Mouse (Mus musculus): ENCODE data around the gene Mesp1. TPM values are rescaled to one million over a fixed set of nuclear protein-coding genes. Genes with fewer than 3 reads are reported as not detected.
A peak's percentile ranks its signal among the peaks of the same experiment; 100 is the strongest.

Gene Mesp1
- polyA plus RNA-seq (2016; fragmentation: Nextera tagmentation; extraction: Ambion mirVana) = not detected in 2 replicates

DNA sequence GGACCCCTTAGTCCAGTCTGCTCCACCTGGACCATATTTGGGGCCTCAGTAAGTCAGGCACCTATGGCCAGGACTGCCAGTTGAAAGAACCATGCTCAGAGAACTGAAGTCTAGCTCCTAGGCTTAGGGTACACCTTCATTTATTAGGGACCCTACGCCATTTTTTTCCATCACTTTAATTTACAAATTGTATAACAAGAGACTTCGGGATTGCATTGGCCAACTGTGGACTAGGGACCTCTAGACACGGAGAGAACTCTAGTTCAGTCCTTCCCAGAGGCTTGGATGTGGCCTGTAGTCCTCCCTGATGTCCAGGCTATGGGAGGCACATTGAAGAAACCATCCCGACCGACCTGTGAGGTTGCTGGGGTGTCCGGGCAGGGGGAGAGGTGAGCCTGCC, at the start of gene Mesp1:
TSS of gene Mesp1 (minus strand) at position 101 of the 400 bp plus-strand sequence.
- Histone ChIP-seq H3K4me2 (replicated peaks) (peak within 1 kb of the TSS; percentile 68), H3K27ac (replicated peaks) (no peak within 1 kb of the TSS), H3K27me3 (peaks cover 85% of the 10 kb centered on the region), H3K4me3 (peak within 1 kb of the TSS; percentile 45), H3K4me1 (peaks cover 15% of the 10 kb centered on the region), H3K9me3 (no peaks in the 10 kb centered on the region), H3K9ac (replicated peaks) (peak within 1 kb of the TSS; percentile 37; the same call in 1 of the 2 replicates), H3K36me3 (no peaks in the 10 kb centered on the region)
- ATAC-seq (ENCODE audit: low FRiP score, low read depth) = no peak
- 70% methylated on average over 6 of the region's 6 CpGs for WGBS

DNA sequence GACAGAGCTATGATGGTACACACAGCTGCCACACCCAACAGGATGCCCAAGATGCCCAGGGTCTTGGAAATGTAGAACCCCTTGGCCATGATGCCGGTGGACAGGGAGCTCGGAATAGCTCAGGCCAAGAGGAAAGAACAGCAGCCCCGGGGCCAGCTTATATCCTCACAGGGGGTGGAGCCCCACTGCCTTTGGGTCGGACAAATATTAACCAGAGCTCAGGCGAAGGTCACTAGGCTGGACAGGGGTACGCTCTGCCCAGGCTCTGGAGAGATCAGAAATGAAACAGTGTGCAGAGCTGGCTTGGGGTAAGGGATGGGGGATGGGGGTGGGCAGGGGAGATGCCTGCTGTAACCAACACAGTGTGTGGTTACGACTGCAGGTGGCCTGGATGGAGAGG, 48.6 kb upstream of the Mesp1 start:
- Histone ChIP-seq H3K9ac (replicated peaks) (no peak overlapping the region), H3K27me3 (peaks cover 10% of the 10 kb centered on the region), H3K27ac (replicated peaks) (no peak overlapping the region), H3K4me2 (replicated peaks) (no peak overlapping the region), H3K4me1 (no peaks in the 10 kb centered on the region), H3K9me3 (no peaks in the 10 kb centered on the region), H3K4me3 (no peak overlapping the region), H3K36me3 (no peaks in the 10 kb centered on the region)
- WGBS = 65% methylated on average over 7 of the region's 7 CpGs
- no peak for ATAC-seq (ENCODE audit: low FRiP score, low read depth)

DNA sequence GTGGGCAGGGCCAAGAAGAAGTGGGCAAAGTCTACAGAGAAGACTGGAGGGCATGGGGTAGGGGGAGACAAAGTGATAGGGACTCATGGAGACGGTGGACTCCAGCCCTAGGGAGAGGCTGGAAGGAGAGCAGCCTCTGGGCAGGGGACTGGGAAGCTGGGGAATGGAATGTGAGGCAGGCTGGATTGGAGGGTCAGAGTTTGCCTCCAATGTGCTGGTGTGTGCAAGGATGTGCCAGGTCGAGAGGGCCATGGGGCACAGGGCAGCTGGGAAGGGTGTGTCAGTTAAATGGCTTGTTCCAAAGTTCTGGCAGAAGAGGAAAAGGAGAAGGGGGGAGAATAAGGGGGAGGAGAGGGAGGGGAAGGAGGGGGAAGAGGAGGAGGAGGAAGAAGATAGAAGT, 43.7 kb upstream of the Mesp1 start:
- no peak for ATAC-seq (ENCODE audit: low FRiP score, low read depth)
- Histone ChIP-seq H3K4me3 (no peak overlapping the region), H3K27ac (replicated peaks) (no peak overlapping the region), H3K27me3 (no peaks in the 10 kb centered on the region), H3K9me3 (no peaks in the 10 kb centered on the region), H3K4me2 (replicated peaks) (no peak overlapping the region), H3K9ac (replicated peaks) (no peak overlapping the region), H3K36me3 (no peaks in the 10 kb centered on the region), H3K4me1 (no peaks in the 10 kb centered on the region)
- 77% methylated on average over 2 of the region's 2 CpGs for WGBS

DNA sequence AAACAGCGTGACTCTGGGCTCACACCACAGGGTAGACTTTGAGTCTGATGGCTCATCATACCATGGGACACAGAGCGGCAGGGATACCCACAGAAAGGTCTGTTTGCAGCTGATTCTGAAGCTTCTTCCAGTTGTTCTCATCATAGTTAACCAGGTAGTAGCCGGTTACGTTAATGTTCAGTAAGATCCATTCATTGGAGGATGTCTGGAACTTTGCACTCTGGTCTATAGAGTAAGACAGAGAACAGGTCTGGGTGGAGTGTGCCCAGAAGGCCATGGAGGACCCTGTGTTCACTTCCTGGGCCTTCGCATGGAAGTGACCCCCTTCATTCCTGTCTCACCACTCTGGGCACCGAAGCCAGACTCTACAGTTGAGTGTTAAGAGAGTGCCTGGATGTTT, 41.6 kb upstream of the Mesp1 start:
- no peak for ATAC-seq (ENCODE audit: low FRiP score, low read depth)
- H3K4me3 ChIP-seq = no peak overlapping the region
- H3K9ac ChIP-seq (replicated peaks) = no peak overlapping the region
- H3K4me2 ChIP-seq (replicated peaks) = no peak overlapping the region
- no peak overlapping the region for H3K27ac ChIP-seq (replicated peaks)
- H3K36me3 ChIP-seq = no peaks in the 10 kb centered on the region
- WGBS = 92% methylated on average over 6 of the region's 6 CpGs
- no peaks in the 10 kb centered on the region for H3K4me1 ChIP-seq
- H3K9me3 ChIP-seq = no peaks in the 10 kb centered on the region
- no peaks in the 10 kb centered on the region for H3K27me3 ChIP-seq

DNA sequence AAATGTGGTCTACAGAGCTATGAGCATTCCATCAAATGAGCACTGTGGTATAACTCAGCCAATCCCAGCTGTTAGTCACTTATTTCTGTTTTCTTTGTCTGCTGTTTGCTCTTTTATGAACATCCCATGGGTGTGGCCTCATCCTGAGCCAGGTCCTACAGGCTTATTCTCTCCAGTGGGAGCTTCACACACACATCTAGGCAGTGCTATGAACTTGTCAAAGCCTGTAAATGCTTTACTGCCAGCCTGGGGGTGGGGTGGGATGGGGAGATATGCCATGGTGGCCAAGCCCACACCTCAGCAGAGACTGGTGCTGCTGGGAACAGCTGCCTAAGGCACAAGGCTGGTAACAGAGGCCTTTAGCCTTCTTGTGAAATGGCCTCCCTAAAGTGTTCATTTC, 39.4 kb upstream of the Mesp1 start:
- no peak for ATAC-seq (ENCODE audit: low FRiP score, low read depth)
- Histone ChIP-seq H3K4me1 (no peaks in the 10 kb centered on the region), H3K4me2 (replicated peaks) (no peak overlapping the region), H3K27me3 (no peaks in the 10 kb centered on the region), H3K9me3 (no peaks in the 10 kb centered on the region), H3K27ac (replicated peaks) (no peak overlapping the region), H3K9ac (replicated peaks) (no peak overlapping the region), H3K36me3 (no peaks in the 10 kb centered on the region), H3K4me3 (no peak overlapping the region)

DNA sequence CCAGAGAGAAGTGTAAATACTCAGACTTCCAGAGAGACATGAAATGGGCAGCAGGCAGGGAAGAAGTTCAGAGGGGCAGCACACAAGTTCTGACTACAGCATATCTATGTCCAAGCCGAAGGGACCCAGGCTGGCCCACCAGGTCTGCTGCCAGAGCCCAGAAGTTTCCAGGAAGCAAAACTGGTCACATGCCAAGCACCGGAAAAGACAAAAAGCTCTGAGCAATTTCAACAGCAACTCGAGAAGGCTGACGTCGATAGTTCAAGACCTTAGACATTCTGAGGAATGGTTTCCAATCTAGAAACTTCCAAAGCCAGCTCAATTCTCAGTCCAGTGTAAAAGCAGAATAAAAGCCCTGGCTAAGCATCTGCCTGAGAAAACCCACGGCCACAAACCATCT, 38.0 kb upstream of the Mesp1 start:
- Histone ChIP-seq H3K4me2 (replicated peaks) (no peak overlapping the region), H3K27ac (replicated peaks) (no peak overlapping the region), H3K4me1 (no peaks in the 10 kb centered on the region), H3K27me3 (no peaks in the 10 kb centered on the region), H3K4me3 (no peak overlapping the region), H3K9me3 (no peaks in the 10 kb centered on the region), H3K9ac (replicated peaks) (no peak overlapping the region), H3K36me3 (no peaks in the 10 kb centered on the region)
- WGBS = 80% methylated on average over 6 of the region's 6 CpGs
- ATAC-seq (ENCODE audit: low FRiP score, low read depth) = no peak

DNA sequence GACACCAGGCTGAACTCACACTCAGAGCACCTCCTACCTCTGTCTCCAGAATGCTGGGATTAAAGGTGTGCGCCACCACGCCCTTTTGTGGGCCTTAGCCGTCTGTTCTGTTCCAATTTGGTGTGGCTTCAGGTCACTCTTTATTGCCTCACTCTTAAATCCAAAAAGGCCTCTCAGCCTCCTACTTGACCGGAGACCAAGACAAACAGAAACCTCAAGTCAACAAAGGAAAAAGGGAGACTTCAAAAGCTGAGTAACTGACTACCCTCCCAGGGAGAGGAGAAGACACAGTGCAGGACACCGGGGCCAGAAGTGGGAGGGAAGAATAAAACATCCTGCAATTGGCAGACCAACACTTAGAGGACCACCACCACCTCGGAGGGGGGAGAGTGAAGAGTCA, 37.6 kb upstream of the Mesp1 start:
- no peak overlapping the region for H3K27ac ChIP-seq (replicated peaks)
- no peaks in the 10 kb centered on the region for H3K36me3 ChIP-seq
- H3K9me3 ChIP-seq = no peaks in the 10 kb centered on the region
- no peaks in the 10 kb centered on the region for H3K27me3 ChIP-seq
- H3K4me2 ChIP-seq (replicated peaks) = no peak overlapping the region
- H3K4me1 ChIP-seq = no peaks in the 10 kb centered on the region
- H3K9ac ChIP-seq (replicated peaks) = no peak overlapping the region
- no peak overlapping the region for H3K4me3 ChIP-seq
- 79% methylated on average over 6 of the region's 6 CpGs for WGBS
- no peak for ATAC-seq (ENCODE audit: low FRiP score, low read depth)

DNA sequence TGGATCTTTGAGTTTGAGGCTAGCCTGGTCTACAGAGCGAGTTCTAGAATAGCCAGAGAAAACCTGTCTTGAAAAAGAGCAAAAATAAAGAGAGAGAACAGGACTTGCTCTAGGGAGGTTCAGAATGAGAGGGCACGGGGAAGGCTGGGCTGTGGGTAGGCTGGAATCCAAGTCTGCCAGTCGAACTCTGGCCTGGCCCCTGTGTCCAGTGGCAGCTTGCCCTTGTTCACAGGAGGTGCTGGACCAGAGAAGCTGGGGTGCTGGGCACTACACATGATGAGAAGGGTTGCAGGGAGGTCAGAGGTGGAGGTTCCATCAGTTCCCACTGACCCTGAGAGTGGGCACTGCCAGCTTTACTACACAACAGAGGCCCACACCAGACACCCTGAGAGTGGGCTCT, 34.8 kb upstream of the Mesp1 start:
- Histone ChIP-seq H3K4me2 (replicated peaks) (no peak overlapping the region), H3K9me3 (0 out of 2 replicates have a peak, but pooled peaks cover 7% of the 10 kb centered on the region)

DNA sequence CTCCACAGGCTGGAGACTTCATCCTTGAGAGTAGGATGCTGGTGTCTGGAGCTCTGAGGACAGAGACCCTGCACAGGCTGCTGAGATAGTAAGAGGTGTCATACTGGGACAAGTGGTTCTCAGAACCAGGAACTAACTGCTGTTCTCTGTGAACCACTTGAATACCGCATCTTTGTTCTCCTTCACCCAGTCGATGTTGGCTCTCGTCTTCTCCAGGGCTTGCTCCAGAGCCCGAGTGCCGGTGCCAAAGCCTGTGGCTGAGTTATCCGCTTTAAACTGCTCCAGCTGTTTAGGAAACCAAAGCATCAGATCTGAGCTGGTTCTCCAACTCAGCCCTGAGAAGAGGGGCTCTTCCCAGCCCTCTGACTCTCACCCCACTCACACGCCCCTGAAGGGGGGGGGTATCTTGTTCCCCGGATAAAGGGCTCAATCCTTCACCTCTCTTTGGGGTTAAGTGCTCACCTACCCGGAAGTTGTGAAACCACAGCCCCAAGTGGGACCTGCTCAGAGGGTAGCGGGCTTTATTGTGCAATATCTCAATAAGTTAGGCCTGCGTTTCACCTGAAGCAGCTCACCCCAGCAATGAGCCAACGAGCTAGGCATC, 28.6 kb upstream of the Mesp1 start:
- Histone ChIP-seq H3K27ac (replicated peaks) (no peak overlapping the region), H3K4me2 (replicated peaks) (no peak overlapping the region), H3K27me3 (peaks cover 14% of the 10 kb centered on the region), H3K4me3 (no peak overlapping the region), H3K9me3 (0 out of 2 replicates have a peak, but pooled peaks cover 7% of the 10 kb centered on the region), H3K36me3 (no peaks in the 10 kb centered on the region), H3K9ac (replicated peaks) (no peak overlapping the region), H3K4me1 (no peaks in the 10 kb centered on the region)
- WGBS = 83% methylated on average over 12 of the region's 12 CpGs
- no peak for ATAC-seq (ENCODE audit: low FRiP score, low read depth)

More for the DNA sequence above, 34.8 kb upstream of the Mesp1 start:
- no peak for ATAC-seq (ENCODE audit: low FRiP score, low read depth)
- H3K4me1 ChIP-seq = no peaks in the 10 kb centered on the region
- H3K36me3 ChIP-seq = no peaks in the 10 kb centered on the region
- H3K27ac ChIP-seq (replicated peaks) = no peak overlapping the region
- no peaks in the 10 kb centered on the region for H3K27me3 ChIP-seq
- H3K4me3 ChIP-seq = no peak overlapping the region
- WGBS = 73% methylated on average over 3 of the region's 3 CpGs
- H3K9ac ChIP-seq (replicated peaks) = no peak overlapping the region

DNA sequence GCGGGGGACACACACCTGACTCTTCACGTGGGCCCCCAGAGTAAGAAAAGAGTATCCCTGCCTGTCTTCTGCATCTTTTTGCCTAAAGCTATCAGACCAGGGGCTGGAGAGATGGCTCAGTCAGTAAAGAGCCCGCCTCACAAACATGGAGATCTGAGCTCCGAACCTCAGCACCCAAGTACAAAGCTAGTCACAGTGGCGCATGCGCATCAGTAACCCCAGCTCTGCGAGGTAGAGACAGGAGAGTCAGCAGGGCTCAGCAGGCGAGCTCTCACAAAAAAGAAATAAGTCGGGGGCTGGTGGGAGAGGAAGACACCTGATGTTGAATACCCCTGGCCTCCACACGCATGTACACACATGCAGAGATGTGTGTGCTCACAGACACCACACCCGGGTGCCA, 26.4 kb upstream of the Mesp1 start:
- no peak overlapping the region for H3K4me2 ChIP-seq (replicated peaks)
- 52% methylated on average over 11 of the region's 11 CpGs for WGBS
- peaks cover 19% of the 10 kb centered on the region for H3K27me3 ChIP-seq
- H3K27ac ChIP-seq (replicated peaks) = no peak overlapping the region
- no peak for ATAC-seq (ENCODE audit: low FRiP score, low read depth)
- no peak overlapping the region for H3K4me3 ChIP-seq
- no peak overlapping the region for H3K9ac ChIP-seq (replicated peaks)
- 0 out of 2 replicates have a peak, but pooled peaks cover 7% of the 10 kb centered on the region for H3K9me3 ChIP-seq
- no peaks in the 10 kb centered on the region for H3K36me3 ChIP-seq
- no peaks in the 10 kb centered on the region for H3K4me1 ChIP-seq

DNA sequence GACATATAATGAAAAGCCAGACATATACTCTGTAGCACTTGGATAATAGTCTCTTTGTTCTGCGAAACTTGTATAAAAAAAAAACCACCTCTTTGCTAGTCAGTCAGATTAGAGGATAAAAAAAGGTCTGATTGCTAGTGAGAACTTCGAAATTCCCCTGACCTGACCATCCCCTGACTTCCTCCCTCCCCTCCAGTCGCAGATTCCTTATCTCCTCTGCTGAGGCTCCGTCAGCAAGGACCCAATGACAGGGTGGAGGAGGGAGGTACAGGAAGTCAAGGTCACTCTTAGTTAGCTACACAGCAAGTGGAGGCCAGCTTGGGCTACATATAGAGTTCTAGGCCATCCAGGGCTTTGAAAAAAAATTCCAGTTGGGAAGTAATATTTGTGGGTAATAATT, 25.9 kb upstream of the Mesp1 start:
- Histone ChIP-seq H3K9me3 (0 out of 2 replicates have a peak, but pooled peaks cover 3% of the 10 kb centered on the region), H3K27me3 (peaks cover 19% of the 10 kb centered on the region), H3K9ac (replicated peaks) (no peak overlapping the region), H3K27ac (replicated peaks) (no peak overlapping the region), H3K36me3 (no peaks in the 10 kb centered on the region), H3K4me2 (replicated peaks) (no peak overlapping the region), H3K4me3 (no peak overlapping the region), H3K4me1 (no peaks in the 10 kb centered on the region)
- ATAC-seq (ENCODE audit: low FRiP score, low read depth) = no peak
- WGBS = 48% methylated on average over 4 of the region's 4 CpGs

DNA sequence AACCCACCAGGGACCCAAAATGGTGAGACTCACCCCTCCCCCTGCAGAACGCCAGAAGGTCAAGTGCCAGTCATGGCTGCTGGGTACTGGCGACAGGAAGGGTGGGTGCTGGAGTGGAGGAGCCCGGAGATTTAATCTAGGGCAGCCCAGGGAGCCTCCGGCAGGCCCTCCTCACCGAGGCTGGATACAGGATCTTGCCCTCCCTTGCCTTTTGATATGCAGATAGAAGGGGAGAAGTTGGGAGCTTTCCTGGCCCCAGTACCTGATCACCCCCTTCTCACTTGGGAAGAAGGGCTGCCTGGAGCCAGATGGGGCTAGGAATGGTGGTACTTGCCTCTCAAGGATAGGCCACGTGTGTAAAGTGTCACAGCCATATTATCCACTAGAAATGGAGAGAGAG, 24.7 kb upstream of the Mesp1 start:
- WGBS = 8% methylated on average over 6 of the region's 6 CpGs
- Histone ChIP-seq H3K4me3 (no peak overlapping the region), H3K27ac (replicated peaks) (no peak overlapping the region), H3K36me3 (no peaks in the 10 kb centered on the region), H3K9me3 (no peaks in the 10 kb centered on the region), H3K4me2 (replicated peaks) (no peak overlapping the region; the same call in 1 of the 2 replicates), H3K4me1 (no peaks in the 10 kb centered on the region), H3K27me3 (peaks cover 19% of the 10 kb centered on the region), H3K9ac (replicated peaks) (no peak overlapping the region)
- ATAC-seq (ENCODE audit: low FRiP score, low read depth) = no peak

DNA sequence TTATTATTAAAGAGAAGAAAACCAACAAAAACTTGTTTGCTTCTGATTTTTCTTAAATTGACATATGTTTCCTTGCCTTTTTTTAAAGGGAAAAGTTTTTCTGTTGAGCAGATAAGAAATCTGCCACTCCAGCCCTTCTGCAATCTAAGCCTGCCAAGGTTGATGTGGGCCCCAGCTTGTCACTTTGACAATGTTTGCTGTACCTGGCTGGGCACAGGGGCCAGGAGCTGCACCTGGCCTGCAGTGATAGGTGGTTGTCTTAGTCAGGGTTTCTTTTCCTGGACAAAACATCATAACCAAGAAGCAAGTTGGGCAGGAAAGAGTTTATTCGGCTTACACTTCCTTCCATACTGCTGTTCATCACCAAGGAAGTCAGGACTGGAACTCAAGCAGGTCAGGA, 19.8 kb upstream of the Mesp1 start:
- no peak overlapping the region for H3K4me3 ChIP-seq
- no peaks in the 10 kb centered on the region for H3K4me1 ChIP-seq
- H3K27ac ChIP-seq (replicated peaks) = no peak overlapping the region
- no peak overlapping the region for H3K4me2 ChIP-seq (replicated peaks)
- WGBS = 84% methylated on average over 1 of the region's 1 CpGs
- H3K36me3 ChIP-seq = no peaks in the 10 kb centered on the region
- no peaks in the 10 kb centered on the region for H3K9me3 ChIP-seq
- ATAC-seq (ENCODE audit: low FRiP score, low read depth) = no peak
- H3K27me3 ChIP-seq = peaks cover 45% of the 10 kb centered on the region
- no peak overlapping the region for H3K9ac ChIP-seq (replicated peaks)

Measured in midbrain, embryonic 12.5 days (tissue).